Mouse (Mus musculus) heart, postnatal 4 days (tissue): Measurements from ENCODE around the gene Gm973. TPM values are rescaled to one million over a fixed set of nuclear protein-coding genes. Genes with fewer than 3 reads are reported as not detected.
A peak's percentile ranks its signal among the peaks of the same experiment; 100 is the strongest.

ENCODE experiments used
- DNase-seq: peaks from one replicate; pipeline ENCODE4 v3.0.0; 2021
- total RNA-seq, 2 experiments: library from RNA; stranded (reverse); gene quantifications; 2 replicates each; pipeline ENCODE4 v1.2.3; 2021

Gm973 gene
- total RNA-seq, 2 experiments from 2014 or later, result not detected

DNA sequence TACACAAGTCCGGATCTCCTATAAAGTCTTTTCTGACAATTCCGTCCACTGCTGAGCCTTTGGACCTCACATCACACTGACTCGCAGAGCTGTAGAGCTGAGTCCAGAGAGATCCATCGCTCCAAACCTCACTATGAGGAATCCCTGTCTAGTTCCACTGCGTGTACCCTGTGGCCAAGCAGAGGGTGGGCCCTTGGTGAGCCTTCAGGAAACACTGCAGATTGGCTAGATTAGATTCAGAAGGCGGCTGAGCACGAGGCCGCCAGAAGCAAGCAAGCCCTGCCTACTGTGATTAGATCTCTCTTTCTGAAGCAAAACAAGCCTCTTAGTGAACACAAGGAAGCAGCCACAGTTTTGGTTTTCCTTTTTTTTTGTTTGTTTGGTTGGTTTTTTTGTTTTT, 27.8 kb downstream of the Gm973 start:
- no peak for DNase-seq

DNA sequence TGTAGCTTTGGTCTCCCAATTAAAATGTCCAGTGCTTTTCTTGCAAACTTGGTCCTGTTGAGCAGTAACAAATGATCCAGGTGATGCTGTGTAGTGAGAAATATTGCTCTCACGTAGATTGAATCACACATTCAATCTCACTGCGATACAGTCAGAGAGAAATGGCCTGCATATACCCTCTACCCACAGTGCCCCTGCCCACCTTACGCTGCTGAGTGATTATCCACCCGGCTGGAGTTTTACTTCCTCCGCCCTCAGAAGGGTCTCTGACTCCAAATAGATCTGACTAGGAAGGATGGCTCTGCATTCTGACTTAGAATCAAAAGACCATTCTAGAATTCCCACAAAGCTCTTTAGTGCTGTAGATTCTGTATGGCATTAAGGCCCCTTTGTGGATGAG, 32.4 kb downstream of the Gm973 start:
- no peak for DNase-seq

DNA sequence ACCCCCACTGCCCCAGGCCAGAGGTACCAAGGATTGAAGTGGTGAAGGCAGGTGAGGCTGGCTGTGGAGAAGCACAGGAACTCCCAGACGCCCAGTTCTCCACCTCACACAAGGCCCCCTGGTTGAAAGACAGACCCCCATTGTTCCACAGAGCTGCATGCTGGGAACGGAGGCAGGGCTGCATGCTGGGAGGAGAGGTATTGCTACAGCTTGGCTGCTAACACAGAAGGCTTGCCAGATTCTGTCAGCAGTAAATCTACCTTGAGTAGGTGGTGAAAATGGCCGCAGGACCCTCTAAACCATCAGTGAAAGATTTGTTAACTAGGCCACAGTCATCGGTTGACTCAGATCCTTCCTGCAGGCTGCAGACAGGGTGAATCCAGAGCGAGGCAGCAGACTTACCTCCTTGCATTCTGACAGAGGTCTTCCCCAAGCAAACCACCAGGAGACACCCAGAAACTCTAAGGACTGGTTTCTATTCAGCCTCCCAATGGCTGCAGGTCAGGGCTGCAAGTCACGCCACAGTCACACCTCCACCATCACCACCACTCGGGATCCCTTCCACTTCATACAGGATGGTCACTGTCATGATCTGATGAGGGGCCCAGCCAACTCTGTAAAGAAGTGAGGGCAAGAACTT, 33.1 kb downstream of the Gm973 start:
- no peak for DNase-seq

DNA sequence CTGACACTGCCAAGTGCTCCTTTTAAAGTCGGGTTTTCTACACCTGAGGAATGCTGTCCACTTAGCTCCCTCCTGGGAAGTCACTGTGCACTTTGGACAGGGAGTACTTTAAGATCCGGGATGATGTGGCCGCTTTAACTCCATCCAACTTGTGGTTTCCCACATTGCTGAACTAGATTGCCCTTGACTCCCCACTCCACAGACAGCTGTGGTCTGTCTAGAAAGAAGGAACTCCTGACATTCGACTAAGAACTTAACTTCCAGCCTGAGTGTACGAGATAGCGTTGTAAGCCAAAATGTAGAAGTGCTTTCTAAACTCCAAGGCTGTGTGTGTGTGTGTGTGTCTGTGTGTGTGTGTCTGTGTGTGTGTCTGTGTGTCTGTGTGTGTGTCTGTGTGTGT, 34.2 kb downstream of the Gm973 start:
- peak; percentile 16 for DNase-seq

DNA sequence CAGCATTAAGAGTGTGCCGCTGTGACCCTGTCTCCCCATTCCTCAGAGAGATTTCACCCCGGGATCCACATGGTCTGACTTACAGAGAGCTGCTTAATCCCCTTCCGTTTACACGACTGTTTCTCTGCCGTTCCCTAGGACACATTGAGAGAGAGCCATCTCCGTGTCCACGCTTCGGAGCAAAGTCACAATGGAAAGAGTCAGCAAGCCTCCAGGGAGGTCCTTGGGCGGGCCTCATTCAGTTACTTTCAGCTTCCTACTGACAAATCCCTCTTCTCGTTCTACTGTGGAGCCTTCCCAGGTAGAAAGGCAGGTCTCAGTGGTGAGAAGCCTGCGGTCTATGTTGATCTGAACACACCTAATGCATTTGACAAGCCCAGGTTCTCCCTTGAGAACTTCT, 34.9 kb downstream of the Gm973 start:
- DNase-seq, result peak; percentile 43

DNA sequence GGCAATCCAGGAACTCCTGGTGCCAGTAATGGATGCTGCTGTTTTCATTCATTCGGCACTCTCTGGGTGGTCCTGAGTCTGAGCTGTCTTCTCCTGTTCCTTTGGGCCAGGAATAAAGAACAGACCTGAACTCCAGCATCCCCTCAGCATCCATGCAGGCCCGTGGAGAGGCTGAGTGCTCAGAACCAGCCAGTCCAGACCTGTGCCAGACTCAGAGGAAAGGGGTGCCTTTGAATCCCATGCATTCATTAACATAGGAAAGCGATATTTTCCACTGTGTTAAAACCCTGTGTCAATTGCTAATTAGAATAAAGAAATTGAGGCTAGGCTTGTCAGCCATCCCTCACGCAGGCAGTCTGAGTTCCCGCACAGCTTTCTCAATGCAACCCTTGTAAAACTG, 37.6 kb downstream of the Gm973 start:
- DNase-seq, result no peak

DNA sequence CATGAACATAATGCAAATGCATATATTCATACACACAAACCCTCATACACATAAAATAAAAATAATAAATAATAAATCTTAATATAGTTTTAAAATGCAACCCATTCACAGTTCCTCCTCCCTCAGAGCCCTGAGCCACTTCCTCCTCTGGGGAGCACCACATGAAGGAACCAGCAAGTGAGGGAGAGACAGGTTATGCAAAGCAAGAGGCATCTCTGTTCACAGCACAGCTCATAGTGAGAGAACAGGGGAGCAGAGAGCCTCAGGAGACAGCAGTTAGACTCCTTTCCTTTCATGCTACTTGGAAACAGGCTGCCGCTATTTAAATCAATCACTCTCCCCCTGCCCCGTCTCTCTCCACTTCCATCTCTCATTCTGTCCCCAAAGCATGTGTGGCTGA, 47.5 kb downstream of the Gm973 start:
- no peak for DNase-seq

DNA sequence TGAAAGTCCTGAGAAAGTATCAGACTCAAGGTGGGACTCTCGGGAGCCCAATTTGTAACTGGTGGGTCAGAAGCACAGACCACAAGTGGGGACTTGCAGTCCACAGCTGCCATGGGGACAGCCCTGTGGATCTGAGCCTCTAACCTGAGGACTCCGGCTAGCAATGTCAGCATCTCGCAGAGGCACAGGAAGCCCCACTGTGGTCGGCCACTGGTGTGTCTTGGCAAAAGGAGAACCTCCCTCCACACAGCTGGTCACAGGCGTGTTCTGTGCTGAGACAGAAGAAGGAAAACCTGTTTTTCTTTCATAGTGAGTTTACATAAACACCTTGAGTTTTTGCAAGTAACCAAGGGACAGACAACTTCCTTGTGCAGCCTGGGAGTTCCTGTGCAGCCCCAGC, 49.7 kb downstream of the Gm973 start:
- DNase-seq, result no peak

DNA sequence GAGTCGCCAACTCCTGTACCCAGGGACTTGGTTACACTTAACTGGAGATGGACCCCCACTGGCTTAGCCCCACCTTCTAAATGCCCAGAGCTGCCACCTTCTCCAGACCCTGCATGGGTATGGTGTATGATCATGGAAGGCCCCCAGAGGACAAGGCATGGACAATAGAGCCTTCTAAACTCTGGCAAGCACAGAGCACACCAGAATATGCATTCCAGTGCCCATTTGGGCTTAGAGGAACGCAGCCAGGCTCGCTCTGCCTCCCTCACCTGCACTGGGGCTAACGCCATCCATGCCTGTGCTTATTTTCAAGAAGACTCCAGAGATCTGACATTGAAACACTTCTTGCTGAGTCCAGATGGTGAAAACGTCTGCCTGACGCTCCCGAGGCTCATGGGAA, 50.2 kb downstream of the Gm973 start:
- DNase-seq, result no peak

DNA sequence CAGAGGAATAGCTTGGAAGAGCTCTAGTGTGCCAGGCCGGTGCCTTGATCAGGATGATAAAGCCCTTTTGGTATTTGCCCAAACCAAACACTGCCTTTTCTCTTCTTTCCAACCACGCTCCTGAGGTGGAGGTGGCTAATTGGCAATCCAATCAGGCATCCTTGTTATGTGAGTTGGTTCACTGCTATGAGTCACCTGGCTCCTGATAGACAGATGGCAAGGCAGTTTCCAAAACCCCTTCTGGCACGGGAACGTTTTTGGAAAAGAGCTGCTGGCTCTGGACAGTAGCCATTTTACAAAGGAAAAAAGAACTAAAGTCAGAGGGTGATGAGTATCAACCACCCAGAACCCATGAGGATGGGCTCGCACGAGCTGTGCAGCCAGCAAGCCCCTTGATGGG, 50.9 kb downstream of the Gm973 start:
- no peak for DNase-seq

DNA sequence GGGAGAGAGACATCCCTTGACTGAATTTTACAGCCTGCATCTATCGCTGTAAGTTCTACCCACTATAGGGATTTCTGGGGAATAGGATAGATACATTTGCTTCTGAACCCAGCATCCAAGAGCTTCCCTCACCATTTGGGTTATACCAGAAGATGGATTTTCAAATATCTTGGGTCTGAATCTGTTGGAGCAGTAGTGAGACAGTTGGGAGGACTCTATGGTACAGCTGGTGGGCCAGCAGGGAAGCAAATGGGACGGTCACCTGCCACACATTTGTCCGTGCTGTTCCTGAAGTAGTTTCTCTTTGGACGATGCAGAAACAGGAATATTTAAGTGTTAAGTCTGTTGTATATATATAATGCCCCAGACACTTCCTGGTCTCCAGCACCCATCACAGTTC, 51.5 kb downstream of the Gm973 start:
- DNase-seq, result no peak

DNA sequence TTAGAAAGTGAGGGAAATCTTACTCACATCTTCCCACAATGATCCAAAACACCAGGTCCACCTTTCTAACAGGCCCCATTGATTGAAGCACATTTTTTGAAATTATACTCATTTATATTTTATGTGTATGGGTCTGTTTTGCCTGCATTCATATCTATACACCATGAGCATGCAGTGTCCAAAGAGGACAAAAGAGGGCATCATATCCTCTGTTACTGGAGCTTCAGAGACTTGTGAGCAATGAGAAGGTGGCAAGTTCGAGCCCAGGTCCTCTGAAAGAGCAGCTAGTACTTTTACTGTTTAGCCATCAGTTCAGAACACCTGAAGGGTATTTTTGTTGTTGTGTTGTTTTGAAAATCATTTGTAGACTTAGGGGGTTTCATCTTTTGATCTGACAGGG, 52.2 kb downstream of the Gm973 start:
- no peak for DNase-seq

DNA sequence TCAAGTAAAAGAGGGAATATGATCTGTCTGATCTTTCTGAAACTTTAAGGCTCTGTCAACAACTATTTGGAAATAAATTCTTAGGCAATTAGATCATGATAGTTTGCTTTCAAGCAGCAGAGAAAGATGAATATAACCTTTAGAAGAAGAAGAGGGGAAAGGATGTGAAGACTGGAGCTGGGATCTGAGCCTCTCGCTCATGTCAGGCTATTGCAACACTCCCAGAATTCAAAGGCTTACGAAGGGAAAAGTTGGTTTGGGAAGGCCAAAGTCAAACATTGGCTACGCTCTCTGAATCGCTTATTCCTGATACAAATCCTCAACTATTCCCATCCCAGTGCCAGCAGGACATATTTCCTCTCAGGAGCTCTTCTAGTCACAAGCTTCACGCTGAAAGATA, 53.2 kb downstream of the Gm973 start:
- DNase-seq, result no peak

DNA sequence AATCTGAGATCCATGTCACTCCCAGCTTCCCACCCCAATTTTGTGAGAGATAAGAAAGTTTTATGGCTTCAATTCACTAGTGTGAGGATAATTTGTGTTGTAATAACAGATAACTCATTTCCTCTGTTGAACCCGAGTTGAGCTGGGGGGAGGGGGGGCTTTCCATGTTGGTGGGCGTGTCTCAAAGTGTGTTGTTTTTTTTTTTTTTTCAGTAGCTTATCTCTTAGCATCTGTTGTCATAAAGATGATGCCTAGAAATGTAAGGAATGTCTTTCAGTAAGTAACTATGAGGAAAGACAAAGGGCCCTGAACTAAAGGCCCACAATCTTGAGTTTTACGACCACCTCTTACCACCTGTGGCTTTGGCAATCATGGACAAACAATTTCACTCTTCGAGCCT, 54.7 kb downstream of the Gm973 start:
- DNase-seq, result no peak

DNA sequence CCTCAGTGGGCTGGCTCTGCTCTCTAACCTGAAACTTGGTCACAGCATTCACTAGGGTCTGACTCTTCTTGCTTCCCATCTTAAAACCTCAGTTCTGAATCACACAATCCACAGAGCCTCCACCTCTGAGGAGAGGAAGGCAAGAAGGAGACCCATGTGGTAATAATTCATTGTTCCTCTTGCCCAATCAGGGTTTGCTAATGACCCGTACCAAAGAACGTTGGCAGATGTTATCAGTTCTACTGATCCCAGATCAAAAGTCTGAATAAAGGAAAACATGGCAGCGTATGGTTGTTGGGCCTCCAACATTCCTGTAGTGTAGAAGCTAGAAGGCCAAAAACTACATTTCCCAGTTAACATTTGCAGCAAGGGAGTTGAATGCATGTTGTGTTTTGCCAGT, 55.4 kb downstream of the Gm973 start:
- DNase-seq, result no peak

DNA sequence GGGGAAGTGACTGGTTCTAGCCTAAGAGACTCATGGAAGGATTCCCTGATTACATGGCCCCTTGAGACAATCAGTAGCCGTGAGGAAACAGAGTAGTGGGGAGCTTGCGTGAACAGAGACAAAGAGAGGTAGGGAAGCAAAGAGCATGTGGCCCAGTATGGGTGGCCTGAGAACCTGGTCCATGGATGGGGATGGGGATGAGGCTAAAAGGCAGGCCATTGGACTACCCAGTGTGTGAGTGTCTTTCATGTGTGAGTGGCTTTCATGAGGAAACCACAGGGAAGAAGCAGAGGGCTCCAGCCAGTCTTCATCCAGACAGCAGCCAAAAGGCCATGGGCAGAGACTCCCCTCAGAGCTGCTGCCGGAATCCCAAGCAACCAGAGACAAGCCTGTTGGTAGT, 57.8 kb downstream of the Gm973 start:
- DNase-seq, result no peak

DNA sequence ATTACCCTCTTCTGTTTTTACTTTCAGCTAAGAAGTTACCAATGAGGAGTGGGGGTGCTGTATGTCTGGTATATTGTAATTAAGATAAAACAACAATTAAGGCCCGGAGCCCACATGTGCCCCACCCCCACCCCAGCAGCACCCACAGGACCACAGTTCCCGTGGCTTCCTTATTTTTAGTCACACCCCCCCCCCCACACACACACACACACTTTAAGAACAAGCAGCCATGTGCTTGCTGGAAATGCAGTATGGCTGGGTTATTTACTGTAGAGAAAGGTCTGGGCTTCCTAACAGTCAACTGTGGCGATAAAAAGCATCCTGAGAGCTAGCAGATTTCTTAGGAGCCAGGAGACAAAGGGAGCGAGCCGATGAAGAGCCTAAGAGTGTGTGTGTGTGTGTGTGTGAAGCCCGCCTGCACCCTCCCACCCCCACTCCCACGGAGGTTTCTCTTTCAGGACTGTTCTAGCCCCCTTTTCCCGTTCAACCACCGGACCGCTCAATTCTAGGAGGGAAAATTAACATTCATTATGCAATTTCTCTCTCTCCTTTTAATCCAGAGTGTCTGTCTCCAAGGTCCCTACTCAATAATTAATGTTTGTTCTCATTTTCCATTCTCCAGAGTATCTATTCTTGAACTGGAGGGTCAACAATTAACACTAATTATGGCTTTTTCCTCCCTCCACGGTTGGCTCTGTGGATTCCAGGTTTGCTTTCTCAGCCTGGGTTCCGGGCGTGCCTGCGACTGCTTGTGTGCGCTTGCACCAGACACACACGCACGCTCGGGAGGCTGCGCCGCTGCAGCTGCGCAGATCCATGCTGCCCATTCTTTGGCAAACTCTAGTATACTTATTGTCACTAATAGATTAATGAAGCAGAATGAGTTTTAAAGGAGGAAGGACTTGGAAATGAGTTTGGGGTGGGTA, 58.5 kb downstream of the Gm973 start:
- DNase-seq, result no peak

DNA sequence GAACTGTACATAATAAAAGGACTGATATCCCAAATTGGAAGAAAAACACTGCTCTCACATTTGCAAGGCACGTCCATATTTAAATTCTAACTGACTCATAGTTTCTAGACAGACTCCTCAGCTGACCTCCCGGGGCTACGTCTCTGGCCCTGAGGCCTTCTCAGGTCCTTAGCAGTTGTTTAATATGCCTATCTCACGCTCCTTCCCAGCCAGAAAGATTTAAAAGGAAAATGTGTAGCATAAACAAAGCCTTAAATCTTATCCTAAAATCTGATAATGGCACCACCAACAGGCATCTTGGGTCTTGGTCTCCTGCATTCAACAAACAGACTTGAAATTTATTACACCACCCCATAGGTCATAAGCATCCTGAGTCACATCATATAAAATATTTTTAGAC, 62.7 kb downstream of the Gm973 start:
- no peak for DNase-seq

DNA sequence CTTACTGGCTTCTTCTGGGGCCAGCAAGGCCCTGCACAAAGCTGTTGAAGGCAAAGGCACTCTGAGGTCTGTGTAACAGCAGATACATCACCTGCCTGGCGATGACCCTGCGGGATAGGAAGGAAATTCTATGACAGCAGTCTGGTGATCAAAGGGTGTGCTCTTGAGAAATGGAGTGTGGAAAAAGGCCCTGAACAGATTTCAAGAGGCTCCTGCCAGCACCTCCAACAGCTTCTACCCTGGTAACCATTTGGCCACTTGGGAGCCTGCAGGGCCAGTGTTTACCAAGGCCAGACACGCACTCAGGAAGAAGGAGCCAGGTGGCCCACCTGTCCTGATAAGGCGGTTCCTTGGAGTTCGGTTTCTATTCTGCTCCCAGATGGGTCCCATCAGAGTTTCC, 63.3 kb downstream of the Gm973 start:
- no peak for DNase-seq

DNA sequence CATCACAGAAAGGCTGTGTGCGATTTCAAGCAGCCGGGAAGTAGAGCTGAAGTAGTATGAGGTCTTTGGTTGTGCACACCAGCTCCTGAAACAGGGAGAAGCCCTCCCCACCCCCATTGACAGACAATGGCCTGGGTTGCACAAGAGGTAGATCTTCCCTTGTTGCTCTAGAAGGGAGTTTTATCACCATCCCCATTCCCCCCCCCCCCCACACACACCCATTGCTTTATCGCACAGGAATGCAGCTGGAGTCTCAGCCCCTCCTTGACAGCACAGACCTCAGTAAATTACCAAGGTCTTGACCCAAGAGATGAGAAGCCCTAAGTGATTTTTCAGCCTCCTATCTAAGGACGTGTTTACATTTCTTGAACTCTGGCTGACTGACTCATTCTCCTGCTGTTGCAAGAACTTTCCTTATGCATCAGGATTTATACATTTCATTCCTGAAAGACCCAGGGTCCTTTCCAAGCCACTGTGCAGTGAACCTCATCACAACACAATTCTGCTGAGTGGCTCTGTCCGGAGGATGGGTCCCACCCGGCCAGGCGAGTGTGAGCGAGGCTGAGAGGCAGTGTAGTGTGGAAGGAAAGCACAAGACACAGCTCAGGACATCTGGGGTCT, 64.2 kb downstream of the Gm973 start:
- DNase-seq, result no peak

DNA sequence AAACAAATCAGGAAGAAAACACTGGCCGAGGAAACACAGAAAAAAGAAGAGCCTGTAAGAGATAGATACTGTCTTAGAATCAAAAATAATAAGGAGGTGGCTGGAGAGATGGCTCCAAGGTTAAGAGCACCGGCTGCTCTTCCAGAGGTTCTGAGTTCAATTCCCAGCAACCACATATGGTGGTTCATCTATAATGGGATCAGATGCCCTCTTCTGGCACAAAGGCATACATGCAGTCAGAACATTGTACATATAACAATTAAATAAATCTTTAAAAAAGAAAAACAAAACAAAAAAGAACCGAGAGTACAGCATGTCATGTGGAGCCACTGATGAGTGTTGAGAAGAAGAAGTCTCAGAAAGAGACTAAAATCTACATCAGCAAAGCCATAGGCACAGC, 64.8 kb downstream of the Gm973 start:
- no peak for DNase-seq

DNA sequence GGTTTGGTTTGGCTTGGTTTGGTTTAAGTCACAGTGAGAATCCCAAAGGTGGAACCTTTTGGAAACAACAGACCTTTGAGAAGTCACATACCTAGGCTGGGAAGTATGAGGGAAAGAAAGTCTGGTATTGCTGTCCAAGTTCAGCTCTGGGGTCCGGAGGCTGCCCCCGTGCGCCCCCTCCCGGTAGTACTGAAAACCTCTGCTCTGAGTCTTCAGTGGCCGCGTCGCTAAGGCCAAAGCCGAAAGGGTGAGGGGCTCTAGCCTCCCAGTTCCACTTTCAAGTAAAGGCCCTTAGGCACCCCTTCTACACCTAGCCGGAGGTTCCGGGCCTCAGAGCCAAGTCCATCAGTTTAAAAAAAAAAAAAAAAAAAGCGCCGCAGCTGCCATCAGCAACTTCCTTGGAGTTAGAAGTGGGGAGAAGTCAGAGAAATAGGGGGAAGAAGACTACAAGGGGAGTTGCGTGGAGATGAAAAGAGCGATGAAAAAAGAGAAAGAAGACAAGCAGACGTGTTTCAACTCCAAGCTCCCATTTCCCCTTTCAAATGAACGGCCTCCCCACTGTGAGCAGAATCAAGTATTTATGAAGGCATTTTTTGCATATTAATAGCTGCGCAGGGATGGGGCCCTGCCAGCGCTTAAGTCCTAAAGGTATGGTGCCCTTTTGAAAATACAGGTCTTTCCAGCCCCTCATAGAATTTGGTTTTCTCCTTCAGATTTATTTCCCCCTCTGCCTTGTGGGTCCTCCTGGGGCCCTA, 68.8 kb downstream of the Gm973 start:
- DNase-seq, result peak; percentile 81

DNA sequence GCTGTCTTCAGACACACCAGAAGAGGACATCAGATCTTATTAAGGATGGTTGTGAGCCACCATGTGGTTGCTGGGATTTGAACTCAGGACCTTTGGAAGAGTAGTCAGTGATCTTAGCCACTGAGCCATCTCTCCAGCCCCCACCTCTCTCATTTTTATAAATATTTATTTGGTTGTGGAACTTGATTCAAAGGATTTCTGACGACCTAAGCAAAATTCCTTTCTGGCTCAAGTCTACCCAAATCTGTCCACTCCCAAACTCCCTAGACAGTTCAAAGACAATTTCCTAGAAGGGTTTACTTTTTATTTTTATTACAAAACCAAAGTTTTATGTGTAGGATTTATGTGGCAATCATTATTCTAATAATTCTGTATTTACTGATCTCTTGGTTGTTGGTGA, 73.2 kb downstream of the Gm973 start:
- DNase-seq, result no peak
